Mouse (Mus musculus) forebrain, embryonic 11.5 days (tissue): ENCODE data around the gene Plekhm1. TPM values are rescaled to one million over a fixed set of nuclear protein-coding genes. Genes with fewer than 3 reads are reported as not detected.

Experiments
- ATAC-seq: fragments of 200-750 bp; cut with Nextera tagmentation; replicated peaks from 2 replicates; pipeline ENCODE4 v1.8.0; 2017; ENCODE audit warnings: moderate TSS enrichment; ENCODE audit not compliant: low FRiP score
- DNase-seq: peaks from one replicate; pipeline ENCODE4 v3.0.0-alpha.2; 2017; ENCODE audit warnings: low spot score
- H3K27ac ChIP-seq: fragments of 300-500 bp; sonication (generic); 2 replicates; pipeline ENCODE4 v1.5.1; 2014; ENCODE audit warnings: low read depth, low read length
- H3K27me3 ChIP-seq: fragments of 300-500 bp; sonication (generic); 2 replicates; pipeline ENCODE4 v1.6.1; 2014; ENCODE audit warnings: mild to moderate bottlenecking, low read length, mixed read lengths; ENCODE audit not compliant: control insufficient read depth, insufficient read depth
- H3K36me3 ChIP-seq: fragments of 300-500 bp; sonication (generic); 2 replicates; pipeline ENCODE4 v1.6.1; 2014; ENCODE audit warnings: mild to moderate bottlenecking, low read length, moderate library complexity, mixed read lengths; ENCODE audit not compliant: control insufficient read depth, insufficient read depth
- H3K4me1 ChIP-seq: fragments of 300-500 bp; sonication (generic); replicated peaks from 2 replicates; pipeline ENCODE4 v1.6.1; 2014; ENCODE audit warnings: low read length, mixed read lengths; ENCODE audit not compliant: control insufficient read depth, insufficient read depth
- H3K4me2 ChIP-seq: fragments of 300-500 bp; sonication (generic); 2 replicates; pipeline ENCODE4 v1.6.1; 2014; ENCODE audit warnings: low read depth, mild to moderate bottlenecking, low read length, moderate library complexity, mixed read lengths; ENCODE audit not compliant: severe bottlenecking
- H3K4me3 ChIP-seq: fragments of 300-500 bp; sonication (generic); 2 replicates; pipeline ENCODE4 v1.5.1; 2014; ENCODE audit warnings: low read depth, low read length
- H3K9ac ChIP-seq: fragments of 300-500 bp; sonication (generic); 2 replicates; pipeline ENCODE4 v1.6.1; 2014; ENCODE audit warnings: low read length
- H3K9me3 ChIP-seq: fragments of 300-500 bp; sonication (generic); 2 replicates; pipeline ENCODE4 v1.6.1; 2016; ENCODE audit warnings: low read length, mixed read lengths; ENCODE audit not compliant: control insufficient read depth
- WGBS: fragments of 180-500 bp; shearing (Covaris S2); extraction: QIAGEN DNeasy Blood & Tissue Kit; methylation state at CpG from one replicate; pipeline ENCODE4 v1.1.7; 2014; 5-methylcytosine and 5-hydroxymethylcytosine counted together
- polyA plus RNA-seq: library from polyadenylated mRNA; unstranded; fragments of >200 nt; fragmentation: Nextera tagmentation; extraction: Ambion mirVana; gene quantifications from 2 replicates; pipeline ENCODE4 v1.2.1, GENCODE M21; 2014

The Plekhm1 gene
- polyA plus RNA-seq, 1 experiment from 2014 or later = 11.3 TPM

DNA sequence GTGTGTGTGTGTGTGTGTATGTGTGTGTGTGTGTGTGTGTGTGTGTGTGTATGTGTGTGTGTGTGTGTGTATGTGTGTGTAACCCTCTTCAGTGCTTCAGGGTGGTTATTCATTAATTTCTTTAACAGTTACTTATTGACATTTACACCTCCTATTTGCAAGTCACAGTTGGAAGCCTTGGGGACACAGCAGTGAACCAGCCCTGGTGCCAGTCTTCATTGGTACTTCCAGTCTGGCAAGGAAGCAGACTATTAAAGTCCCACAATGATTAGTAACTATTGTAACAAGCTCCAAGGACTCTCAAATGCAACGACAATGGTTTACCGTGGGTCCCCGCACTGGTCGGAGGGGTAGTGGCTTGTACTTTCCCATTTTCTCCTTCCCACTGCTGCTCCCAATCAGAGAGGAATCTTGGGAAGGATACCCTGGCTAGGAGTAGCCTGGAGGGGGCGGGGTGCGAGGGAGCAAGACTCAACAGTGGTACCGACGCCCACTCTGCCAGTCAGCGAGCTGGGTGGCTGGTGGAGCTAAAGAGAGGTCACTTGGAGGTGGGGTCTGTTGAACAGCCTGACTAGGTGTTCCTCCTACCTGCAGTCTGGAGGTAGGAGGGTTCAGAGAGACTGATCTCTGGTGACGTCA is 97.6 kb downstream of the Plekhm1 start:
- DNase-seq (no peak), ATAC-seq (no peak)
- Histone ChIP-seq H3K27me3 (no peaks in the 10 kb centered on the region), H3K9ac (no peak overlapping the region), H3K9me3 (no peaks in the 10 kb centered on the region), H3K4me2 (no peak overlapping the region), H3K36me3 (no peaks in the 10 kb centered on the region), H3K4me3 (no peak overlapping the region), H3K27ac (no peak overlapping the region), H3K4me1 (peaks cover 4% of the 10 kb centered on the region; the same call in 1 of the 2 replicates)
- 85% methylated on average over 10 of the region's 10 CpGs for WGBS

Other genes with a start within 250 kb of the Plekhm1 start
- gene Fmnl1, start 241.6 kb downstream of the Plekhm1 start, polyA plus RNA-seq = 0.76 and 1.8 TPM in 2 replicates
- gene 1700023F06Rik, start 204.1 kb downstream of the Plekhm1 start, polyA plus RNA-seq = 0.23 and 0.32 TPM in 2 replicates
- not detected in 2 replicates for gene Spata32, start 194.3 kb downstream of the Plekhm1 start, polyA plus RNA-seq
- gene Map3k14, start 145.2 kb downstream of the Plekhm1 start, polyA plus RNA-seq = 3.8 and 4.6 TPM in 2 replicates
- gene Arhgap27, start 49.0 kb downstream of the Plekhm1 start, polyA plus RNA-seq = 3.2 TPM in 2 replicates
- gene Lrrc37a, start 91.9 kb upstream of the Plekhm1 start, polyA plus RNA-seq = not detected in 2 replicates
- gene Gm884, start 208.5 kb upstream of the Plekhm1 start, polyA plus RNA-seq = not detected in 2 replicates
- gene Lyzl6, start 226.2 kb upstream of the Plekhm1 start, polyA plus RNA-seq = not detected in 2 replicates
- gene Rprml, start 236.9 kb upstream of the Plekhm1 start, polyA plus RNA-seq = not detected in 2 replicates